ENCODE assay signal across 11 mouse cellular contexts in the genomic region with DNA sequence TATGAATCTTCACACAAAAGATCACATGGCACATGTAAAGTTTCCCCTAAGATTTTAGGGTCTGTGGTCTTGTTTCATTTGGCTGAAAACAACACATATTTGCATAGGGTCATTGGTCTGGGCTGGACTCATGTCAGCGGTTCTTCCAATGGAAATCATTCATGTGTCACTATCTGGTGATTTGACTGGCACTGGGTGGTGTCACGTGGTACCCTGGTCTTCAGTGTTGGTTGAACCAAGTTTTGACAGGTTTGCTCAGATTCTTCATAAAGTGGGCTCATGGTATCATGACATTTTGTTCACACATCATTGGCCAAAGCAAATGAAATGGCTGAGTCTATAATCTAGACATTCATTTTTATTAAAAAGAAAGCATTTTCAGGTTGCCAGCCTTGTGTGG. TPM values are rescaled to one million over a fixed set of nuclear protein-coding genes. Genes with fewer than 3 reads are reported as not detected.
DNase-seq lines count a peak whose midpoint lies in the region; ATAC-seq and TF ChIP-seq lines count a peak whose summit lies in the region.
"Had no signal": no experiment of that assay in that cellular context is flagged by ENCODE, and none has a peak within 500 bp of the region (broad histone marks: within the 10 kb centered on the region; RNA-seq: fewer than 3 reads in every experiment).

No protein-coding gene starts in this region.

- H3K9ac ChIP-seq in heart, postnatal 0 days (replicated peaks; ENCODE audit: low read depth, low read length) = no peak overlapping the region
- H3K9ac ChIP-seq in stomach, embryonic 14.5 days (replicated peaks; ENCODE audit: low read depth, low read length) = no peak overlapping the region
- H3K9ac ChIP-seq in stomach, postnatal 0 days (ENCODE audit: low read length) = no peak overlapping the region
- no peak overlapping the region for H3K9ac ChIP-seq in limb, embryonic 11.5 days (ENCODE audit: low read length)
- no peak overlapping the region for H3K9ac ChIP-seq in stomach, embryonic 15.5 days

- intact Hi-C loops in heart, postnatal 10 days (cut with DNase I) = loop anchor here (5.0 kb wide), 1 partner anchor 105 kb away; the partner anchor contains the start of gene Elovl7

- H3K4me1 ChIP-seq in heart, postnatal 0 days (ENCODE audit: control insufficient read depth, insufficient read depth) = peaks cover 12% of the 10 kb centered on the region
- 0 out of 2 replicates have a peak, but pooled peaks cover 5% of the 10 kb centered on the region for H3K4me1 ChIP-seq in stomach, embryonic 14.5 days (ENCODE audit: control insufficient read depth, insufficient read depth, low read length)
- H3K4me1 ChIP-seq in stomach, postnatal 0 days (replicated peaks; ENCODE audit: control insufficient read depth, insufficient read depth) = 0 out of 2 replicates have a peak, but pooled peaks cover 3% of the 10 kb centered on the region
- no peaks in the 10 kb centered on the region for H3K4me1 ChIP-seq in limb, embryonic 11.5 days (ENCODE audit: control insufficient read depth, insufficient read depth, low read length)
- peaks cover 7% of the 10 kb centered on the region for H3K4me1 ChIP-seq in stomach, embryonic 15.5 days

- peak overlapping the region; percentile 99; the same call in 1 of the 2 replicates for H3K4me2 ChIP-seq in heart, postnatal 0 days (ENCODE audit: low read depth, low read length)
- peak overlapping the region; percentile 92 for H3K4me2 ChIP-seq in stomach, embryonic 14.5 days (replicated peaks; ENCODE audit: low read depth, low read length)
- no peak overlapping the region for H3K4me2 ChIP-seq in stomach, postnatal 0 days (replicated peaks; ENCODE audit: low read depth)
- H3K4me2 ChIP-seq in limb, embryonic 11.5 days (ENCODE audit: low read depth, severe bottlenecking) = peak overlapping the region; percentile 93; the same call in 1 of the 2 replicates
- peak overlapping the region; percentile 95 for H3K4me2 ChIP-seq in stomach, embryonic 15.5 days

- H3K9me3 ChIP-seq in heart, postnatal 0 days (replicated peaks; ENCODE audit: control insufficient read depth, low read length) = no peaks in the 10 kb centered on the region
- H3K9me3 ChIP-seq in stomach, embryonic 14.5 days (ENCODE audit: control insufficient read depth, low read depth, low read length) = no peaks in the 10 kb centered on the region
- H3K9me3 ChIP-seq in stomach, postnatal 0 days (ENCODE audit: control insufficient read depth, low read length) = no peaks in the 10 kb centered on the region
- no peaks in the 10 kb centered on the region for H3K9me3 ChIP-seq in limb, embryonic 11.5 days (ENCODE audit: control insufficient read depth, low read length)
- H3K9me3 ChIP-seq in stomach, embryonic 15.5 days = no peaks in the 10 kb centered on the region

- H3K4me3 ChIP-seq in heart, postnatal 0 days (ENCODE audit: low read depth, low read length) = no peak overlapping the region
- H3K4me3 ChIP-seq in stomach, embryonic 14.5 days (ENCODE audit: low read depth, low read length) = peak overlapping the region; percentile 76; the same call in 1 of the 2 replicates
- H3K4me3 ChIP-seq in stomach, postnatal 0 days (ENCODE audit: low read depth, low read length) = no peak overlapping the region
- no peak overlapping the region for H3K4me3 ChIP-seq in limb, embryonic 11.5 days (ENCODE audit: low read depth, low read length)
- no peak overlapping the region for H3K4me3 ChIP-seq in stomach, embryonic 15.5 days (replicated peaks)

- no peaks in the 10 kb centered on the region for H3K36me3 ChIP-seq in heart, postnatal 0 days (replicated peaks; ENCODE audit: control insufficient read depth, insufficient read depth, low read length)
- no peaks in the 10 kb centered on the region for H3K36me3 ChIP-seq in stomach, embryonic 14.5 days (ENCODE audit: control insufficient read depth, insufficient read depth, low read length)
- no peaks in the 10 kb centered on the region for H3K36me3 ChIP-seq in stomach, postnatal 0 days (ENCODE audit: control insufficient read depth, insufficient read depth, low read length)
- H3K36me3 ChIP-seq in limb, embryonic 11.5 days (ENCODE audit: control insufficient read depth, insufficient read depth, low read length) = no peaks in the 10 kb centered on the region
- no peaks in the 10 kb centered on the region for H3K36me3 ChIP-seq in stomach, embryonic 15.5 days

- no peak for DNase-seq in heart, postnatal 0 days (ENCODE audit: low spot score)
- DNase-seq in heart, postnatal 10 days = no peak
- no peak for DNase-seq in stomach, postnatal 0 days (ENCODE audit: low spot score)
- no peak for DNase-seq in limb, embryonic 11.5 days (ENCODE audit: low spot score)
- DNase-seq in ovary, postnatal 10 days (ENCODE audit: low spot score) = no peak
- DNase-seq: kidney, adult 8-10 months had no signal

- no peak for TF ChIP-seq CTCF in heart, postnatal 0 days (IDR thresholded peaks at IDR 0.05; ENCODE audit: low read depth)
- no peak for TF ChIP-seq CTCF in stomach, postnatal 0 days (IDR thresholded peaks at IDR 0.05; ENCODE audit: low read depth)

- 93% methylated on average over 2 of the region's 2 CpGs for WGBS in heart, postnatal 0 days
- 92% methylated on average over 2 of the region's 2 CpGs for WGBS in stomach, embryonic 14.5 days
- WGBS in stomach, postnatal 0 days = 89% methylated on average over 2 of the region's 2 CpGs
- 91% methylated on average over 2 of the region's 2 CpGs for WGBS in limb, embryonic 11.5 days
- 86% methylated on average over 2 of the region's 2 CpGs for WGBS in stomach, embryonic 15.5 days

- no peak overlapping the region for H3K27ac ChIP-seq in heart, postnatal 0 days (ENCODE audit: low read depth)
- no peak overlapping the region for H3K27ac ChIP-seq in stomach, embryonic 14.5 days (ENCODE audit: low read length)
- no peak overlapping the region for H3K27ac ChIP-seq in stomach, postnatal 0 days (replicated peaks)
- no peak overlapping the region for H3K27ac ChIP-seq in limb, embryonic 11.5 days (replicated peaks; ENCODE audit: low read depth, low read length)
- H3K27ac ChIP-seq in stomach, embryonic 15.5 days = no peak overlapping the region

- no peak for ATAC-seq in heart, postnatal 0 days (ENCODE audit: insufficient read depth, low read depth)
- no peak for ATAC-seq in stomach, embryonic 14.5 days (ENCODE audit: insufficient number of reproducible peaks, insufficient read depth, low FRiP score, low read depth)
- no peak for ATAC-seq in stomach, postnatal 0 days (ENCODE audit: low FRiP score, low TSS enrichment)
- ATAC-seq in limb, embryonic 11.5 days (ENCODE audit: insufficient number of reproducible peaks, low FRiP score, low TSS enrichment, low read depth) = no peak
- no peak for ATAC-seq in stomach, embryonic 15.5 days (ENCODE audit: insufficient read depth, low FRiP score, low read depth)
- ATAC-seq in megakaryocyte-erythroid progenitor cell, adult 5-6 weeks (replicated peaks; ENCODE audit: low FRiP score, low TSS enrichment, poor library complexity, severe bottlenecking) = no peak

- no peak for TF ChIP-seq EP300 in heart, postnatal 0 days (IDR thresholded peaks at IDR 0.05; ENCODE audit: low read depth)
- TF ChIP-seq EP300 in stomach, postnatal 0 days (optimal IDR thresholded peaks at IDR 0.05) = no peak

- H3K27me3 ChIP-seq in heart, postnatal 0 days (ENCODE audit: control insufficient read depth, insufficient read depth, low read length) = peaks cover 42% of the 10 kb centered on the region
- H3K27me3 ChIP-seq in stomach, embryonic 14.5 days (ENCODE audit: control insufficient read depth, insufficient read depth, low read length) = no peaks in the 10 kb centered on the region
- H3K27me3 ChIP-seq in stomach, postnatal 0 days (ENCODE audit: control insufficient read depth, insufficient read depth, low read length) = no peaks in the 10 kb centered on the region
- no peaks in the 10 kb centered on the region for H3K27me3 ChIP-seq in limb, embryonic 11.5 days (ENCODE audit: control insufficient read depth, insufficient read depth, low read length)
- no peaks in the 10 kb centered on the region for H3K27me3 ChIP-seq in stomach, embryonic 15.5 days (replicated peaks)
- H3K27me3 ChIP-seq: CH12.LX had no signal

RNA-seq across cellular contexts. Expression of gene Depdc1b, which starts 1.3 kb away (rescaled TPM):
- 4.7 TPM in 1 of 2 replicates, not detected in the other for total RNA-seq in heart, postnatal 0 days (2014; rRNA removed; ENCODE audit: low replicate concordance)
- 1.1 and 1.5 TPM in 2 replicates for polyA plus RNA-seq in heart, postnatal 0 days (2015; fragmentation: Nextera tagmentation; extraction: Ambion mirVana)
- 1 to 10 TPM; 2.3 to 2.5 TPM for total RNA-seq in heart, postnatal 10 days (2021)
- polyA plus RNA-seq in stomach, embryonic 14.5 days (2014; fragmentation: Nextera tagmentation; extraction: Ambion mirVana) = 10.3 and 11.4 TPM in 2 replicates
- polyA plus RNA-seq in stomach, postnatal 0 days (2015; fragmentation: Nextera tagmentation; extraction: Ambion mirVana) = 1.2 and 1.5 TPM in 2 replicates
- polyA plus RNA-seq in limb, embryonic 11.5 days (2014; fragmentation: Nextera tagmentation; extraction: Ambion mirVana) = 18.0 and 18.9 TPM in 2 replicates
- 6.9 and 7.6 TPM in 2 replicates for polyA plus RNA-seq in stomach, embryonic 15.5 days (2015; fragmentation: Nextera tagmentation; extraction: Ambion mirVana)
- 3.9 and 12.0 TPM in 2 replicates for total RNA-seq in megakaryocyte-erythroid progenitor cell, adult 5-6 weeks (2014; fragmentation: Nextera tagmentation)
- total RNA-seq in megakaryocyte-erythroid progenitor cell, adult 5-6 weeks (2017) = 9.8 and 11.2 TPM in 2 replicates
- polyA plus RNA-seq: liver, adult 2 months had no signal
